Mouse (Mus musculus) E14TG2a.4 (cell line): Measurements from ENCODE around the gene Paics.

Experiments
- CTCF ChIP-seq: conservative IDR thresholded peaks from 2 replicates; pipeline ENCODE4 v1.5.1; 2014; ENCODE audit warnings: low read length
- NANOG ChIP-seq: IDR thresholded peaks from 2 replicates; pipeline ENCODE4 v1.6.1; 2014; ENCODE audit warnings: borderline replicate concordance, low read length, mixed read lengths

DNA sequence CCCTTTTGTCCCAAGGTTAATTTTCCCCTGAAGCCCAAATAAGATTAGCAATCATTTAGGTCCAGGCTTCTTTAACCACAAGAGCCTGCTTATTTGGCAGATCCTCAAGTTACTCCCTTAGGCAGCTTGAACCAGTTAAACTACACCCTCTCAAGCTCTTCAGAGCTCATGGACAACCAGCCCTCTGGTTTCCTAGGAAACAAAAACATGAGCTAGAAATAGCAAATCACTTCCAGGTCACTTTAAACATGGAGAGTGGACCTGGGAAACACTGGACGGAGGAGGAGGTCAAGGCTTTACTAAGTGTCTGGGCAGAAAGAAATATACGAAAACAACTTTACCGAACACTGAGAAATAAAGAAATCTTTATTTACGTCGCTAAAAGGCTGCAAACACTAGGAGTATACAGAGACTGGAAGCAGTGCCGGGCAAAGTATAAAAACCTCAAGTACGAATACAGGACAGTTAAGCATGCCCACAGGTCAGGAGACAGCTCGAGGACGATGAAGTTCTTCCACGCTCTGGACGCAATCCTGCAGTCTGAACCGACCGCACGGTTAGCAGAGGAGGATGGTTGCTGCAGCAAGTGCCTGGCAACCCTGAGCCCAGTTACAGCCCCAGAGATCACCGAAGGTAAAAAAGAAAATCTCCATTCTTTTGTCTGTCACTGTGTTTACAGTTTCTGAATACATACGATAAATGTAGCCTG lies 22.8 kb upstream of the Paics start:
- TF ChIP-seq CTCF (no peak), NANOG (no peak)
